Mouse (Mus musculus): ENCODE data around the gene Pecam1.

DNA sequence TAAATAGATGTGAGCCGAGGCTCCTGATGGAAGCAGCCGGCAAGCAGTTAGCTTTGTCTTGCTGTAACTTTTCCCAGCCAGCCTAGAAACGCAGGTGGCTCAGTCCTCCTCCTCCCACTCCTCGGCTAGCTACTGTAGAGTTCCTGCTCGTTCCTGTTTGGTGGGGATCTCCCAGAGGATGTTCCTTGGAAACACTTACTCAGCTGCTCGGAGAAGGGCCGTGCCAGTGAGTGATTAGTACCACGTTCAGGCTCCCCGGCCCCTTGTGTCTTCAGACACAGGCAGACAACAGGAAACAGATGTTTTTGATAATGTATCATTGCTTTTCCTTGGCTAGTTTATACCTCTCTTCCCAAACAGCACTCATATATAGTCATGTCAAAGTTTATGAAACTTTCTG, 45.3 kb upstream of the Pecam1 start:
- TF ChIP-seq POLR2A (IDR thresholded peaks at IDR 0.05; ENCODE audit: control insufficient read depth, extremely low read depth, insufficient read depth, low read length, poor library complexity) (no peak), CTCF (IDR thresholded peaks at IDR 0.05; ENCODE audit: borderline replicate concordance, control insufficient read depth, extremely low read depth, insufficient read depth, low read length, poor library complexity) (no peak)

Data from thymus, adult 2 months (tissue).